Mouse (Mus musculus): ENCODE results near the gene Zfr.

GRCm38 (mm10) chr15:12214531-12215414 is 97.1 kb downstream of the Zfr start:
- TF ChIP-seq POLR2A (IDR thresholded peaks at IDR 0.05; ENCODE audit: insufficient read depth, low read length) (no peak), CTCF (IDR thresholded peaks at IDR 0.05; ENCODE audit: low read depth, low read length) (no peak)
